Mouse (Mus musculus) testis, adult 2 months (tissue): ENCODE results near the gene Draxin. TPM values are rescaled to one million over a fixed set of nuclear protein-coding genes. Genes with fewer than 3 reads are reported as not detected.

Experiments
- H3K27ac ChIP-seq: fragments of 200-500 bp; 2 replicates; pipeline ENCODE4 v1.5.1; 2012; ENCODE audit warnings: low read depth, low read length; ENCODE audit not compliant: control insufficient read depth, insufficient read depth
- H3K27me3 ChIP-seq: fragments of 200-500 bp; 2 replicates; pipeline ENCODE4 v1.6.1; 2012; ENCODE audit warnings: mild to moderate bottlenecking, low read length, moderate library complexity; ENCODE audit not compliant: control insufficient read depth, insufficient read depth
- H3K36me3 ChIP-seq: fragments of 200-500 bp; 2 replicates; pipeline ENCODE4 v1.6.1; 2012; ENCODE audit warnings: mild to moderate bottlenecking, low read length; ENCODE audit not compliant: control insufficient read depth, insufficient read depth
- H3K4me1 ChIP-seq: fragments of 200-500 bp; 2 replicates; pipeline ENCODE4 v1.6.1; 2012; ENCODE audit warnings: low read length; ENCODE audit not compliant: control insufficient read depth, insufficient read depth
- H3K4me3 ChIP-seq: fragments of 200-500 bp; 2 replicates; pipeline ENCODE4 v1.5.1; 2012; ENCODE audit warnings: low read depth, mild to moderate bottlenecking, low read length, moderate library complexity, mixed read lengths; ENCODE audit not compliant: control insufficient read depth
- CTCF ChIP-seq: fragments of 200-500 bp; IDR thresholded peaks from 2 replicates; pipeline ENCODE4 v1.5.1; 2012; ENCODE audit warnings: low read depth, mild to moderate bottlenecking, inconsistent platforms, low read length, moderate library complexity; ENCODE audit not compliant: control insufficient read depth, insufficient read depth, insufficient replicate concordance
- POLR2A ChIP-seq: fragments of 200-500 bp; IDR thresholded peaks from 2 replicates; pipeline ENCODE4 v1.6.1; 2012; ENCODE audit warnings: low read depth, mild to moderate bottlenecking, inconsistent platforms, low read length, moderate library complexity; ENCODE audit not compliant: control insufficient read depth
- polyA plus RNA-seq: library from polyadenylated mRNA; depleted of rRNA; stranded (reverse); fragments of >200 nt; gene quantifications from 2 replicates; pipeline ENCODE4 v1.2.3, GENCODE M21; 2012

The Draxin gene
- polyA plus RNA-seq, 1 experiment = 0.32 TPM

DNA sequence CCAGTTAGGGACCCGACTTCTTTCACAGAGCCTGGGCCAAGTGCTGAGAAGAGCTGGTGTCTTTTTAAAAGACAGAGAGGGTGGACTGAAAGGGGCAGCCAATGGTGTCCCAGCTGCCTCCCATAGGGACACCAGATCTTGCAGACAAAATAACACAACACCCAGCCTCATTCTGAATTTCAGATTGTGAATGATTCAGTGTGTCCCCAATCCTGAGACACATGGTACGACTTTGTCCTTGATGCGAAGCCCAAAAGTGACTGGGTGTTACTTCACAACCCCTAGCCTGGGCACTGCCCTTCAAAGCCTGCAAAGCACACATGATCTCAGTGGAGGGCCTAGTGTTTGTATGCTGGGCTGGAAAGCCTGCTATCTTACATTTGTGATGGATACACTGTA lies 44.6 kb downstream of the Draxin start:
- Histone ChIP-seq H3K4me3 (no peak overlapping the region), H3K27me3 (no peaks in the 10 kb centered on the region), H3K36me3 (peaks cover 3% of the 10 kb centered on the region; the same call in 1 of the 2 replicates), H3K27ac (peak overlapping the region; percentile 2), H3K4me1 (peaks cover 18% of the 10 kb centered on the region)
- TF ChIP-seq CTCF (no peak), POLR2A (no peak)

DNA sequence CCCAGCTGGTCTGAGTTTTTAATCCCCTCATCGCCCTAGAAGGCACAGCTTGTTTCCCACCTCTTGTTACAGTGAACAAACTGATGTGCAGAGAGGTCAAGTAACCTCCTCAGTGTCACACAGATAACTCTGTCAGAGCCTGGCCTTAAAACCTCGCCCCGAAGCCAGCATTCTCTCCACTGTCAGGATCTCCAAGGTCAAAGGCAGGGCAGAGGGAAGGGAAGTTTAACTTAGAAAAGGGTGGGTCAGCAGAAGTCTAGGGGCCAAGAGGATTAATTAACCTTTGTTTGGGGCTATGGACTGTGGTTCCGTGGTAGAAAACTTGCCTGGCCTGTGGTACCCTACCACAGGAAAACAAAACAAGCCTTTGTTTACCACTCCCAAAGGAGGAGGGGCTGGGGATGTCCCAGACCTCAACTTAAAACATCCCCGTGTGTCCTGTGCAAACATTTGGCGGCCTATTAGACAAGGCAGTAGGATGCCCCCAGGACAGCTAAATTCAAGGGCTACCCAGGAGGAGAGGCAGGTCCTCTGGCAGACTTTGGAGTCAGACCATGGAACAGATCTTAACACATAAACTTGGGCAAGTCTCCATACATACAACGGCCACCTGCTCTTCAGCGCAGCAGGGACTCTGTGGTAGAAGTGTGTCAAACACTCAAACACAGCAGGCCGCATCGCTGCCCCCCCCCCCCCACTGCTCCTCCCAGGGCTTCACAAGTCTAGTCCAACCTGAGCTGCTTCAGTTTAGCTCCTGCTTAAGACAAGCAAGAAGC lies 45.2 kb downstream of the Draxin start:
- H3K27ac ChIP-seq = peak overlapping the region; percentile 27
- H3K27me3 ChIP-seq = no peaks in the 10 kb centered on the region
- H3K4me3 ChIP-seq = no peak overlapping the region
- peaks cover 18% of the 10 kb centered on the region for H3K4me1 ChIP-seq
- H3K36me3 ChIP-seq = peaks cover 3% of the 10 kb centered on the region; the same call in 1 of the 2 replicates
- TF ChIP-seq CTCF (no peak), POLR2A (no peak)

DNA sequence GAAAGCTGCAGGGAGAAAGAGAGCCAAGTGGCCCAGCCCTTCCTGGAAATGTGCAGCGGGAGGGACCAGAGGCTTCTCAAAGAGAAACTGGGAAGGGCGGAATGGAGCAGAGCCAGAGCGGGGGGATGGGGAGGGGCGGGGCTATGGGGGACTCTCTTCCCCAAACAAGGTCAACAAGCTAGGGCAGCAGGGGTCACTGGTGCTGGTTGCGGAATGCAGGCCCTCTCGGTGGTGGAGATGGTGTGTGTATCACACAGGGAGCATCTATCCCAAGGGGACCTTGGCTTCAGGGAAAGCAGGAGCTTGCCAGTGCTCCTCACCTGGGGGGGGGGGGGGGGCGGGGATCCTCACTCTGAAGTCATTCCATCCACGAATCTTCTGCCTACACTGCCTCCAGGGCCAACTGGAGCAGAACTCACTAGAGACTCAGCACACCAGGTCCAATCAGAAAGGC lies 46.2 kb downstream of the Draxin start:
- Histone ChIP-seq H3K4me3 (no peak overlapping the region), H3K36me3 (peaks cover 3% of the 10 kb centered on the region; the same call in 1 of the 2 replicates), H3K27me3 (no peaks in the 10 kb centered on the region), H3K27ac (no peak overlapping the region), H3K4me1 (peaks cover 18% of the 10 kb centered on the region)
- TF ChIP-seq CTCF = no peak
- TF ChIP-seq POLR2A = no peak

- no peak overlapping the region for H3K27ac ChIP-seq
- no peak overlapping the region for H3K4me3 ChIP-seq
- H3K4me1 ChIP-seq = peaks cover 18% of the 10 kb centered on the region
Observed at GRCm38 (mm10) chr4:148083176-148083899, 47.2 kb downstream of the Draxin start.

GRCm38 (mm10) chr4:148082257-148083044 lies 48.0 kb downstream of the Draxin start:
- Histone ChIP-seq H3K4me3 (no peak overlapping the region), H3K27me3 (no peaks in the 10 kb centered on the region), H3K4me1 (peaks cover 18% of the 10 kb centered on the region), H3K36me3 (peaks cover 3% of the 10 kb centered on the region), H3K27ac (no peak overlapping the region)
- TF ChIP-seq CTCF (peak; percentile 61; the same call in 1 of the 2 replicates), POLR2A (no peak)

More at GRCm38 (mm10) chr4:148083176-148083899, 47.2 kb downstream of the Draxin start:
- no peaks in the 10 kb centered on the region for H3K27me3 ChIP-seq
- TF ChIP-seq CTCF (no peak), POLR2A (no peak)
- peaks cover 3% of the 10 kb centered on the region for H3K36me3 ChIP-seq

- TF ChIP-seq CTCF (no peak), POLR2A (no peak)
- no peaks in the 10 kb centered on the region for H3K27me3 ChIP-seq
- H3K36me3 ChIP-seq = peaks cover 3% of the 10 kb centered on the region
- no peak overlapping the region for H3K27ac ChIP-seq
- peaks cover 11% of the 10 kb centered on the region for H3K4me1 ChIP-seq
- no peak overlapping the region for H3K4me3 ChIP-seq
Observed at GRCm38 (mm10) chr4:148081201-148081600, 49.3 kb downstream of the Draxin start.
